Mouse (Mus musculus): ENCODE results near the gene Tat. TPM values are rescaled to one million over a fixed set of nuclear protein-coding genes. Genes with fewer than 3 reads are reported as not detected.

Tat gene
- polyA plus RNA-seq, 1 experiment from 2014 or later, result 0.08 TPM

DNA sequence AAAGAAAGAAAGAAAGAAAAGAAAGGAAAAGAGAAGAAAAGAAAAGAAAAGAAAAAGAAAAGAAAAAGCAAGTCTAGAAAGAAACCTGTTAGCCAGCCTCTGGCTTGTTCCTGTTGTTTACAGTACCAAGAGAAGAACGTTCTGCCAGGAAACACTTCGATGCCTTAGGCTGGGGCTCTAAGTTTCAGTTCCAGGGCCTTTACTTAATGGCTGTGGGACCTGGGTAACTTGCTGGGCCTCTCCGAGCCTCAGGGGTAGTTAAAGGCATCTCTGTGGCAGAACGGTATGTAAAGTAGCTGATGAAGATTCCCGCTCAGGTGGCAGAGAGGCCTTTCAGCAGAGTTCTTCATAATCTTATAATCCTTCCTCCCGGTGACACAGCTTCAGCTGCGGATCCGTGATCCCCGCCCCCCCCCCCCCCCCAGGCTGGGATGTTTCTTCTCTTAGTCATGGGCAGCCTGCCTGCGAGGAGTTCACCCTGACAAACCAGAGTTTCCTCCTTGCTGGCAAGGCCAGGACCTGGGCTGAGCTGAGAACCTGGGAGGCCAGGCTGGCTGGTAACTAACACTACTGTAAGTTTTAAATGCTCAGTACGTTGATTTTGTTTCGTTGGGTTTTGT lies 32.1 kb upstream of the Tat start:
- Histone ChIP-seq H3K9ac (no peak overlapping the region), H3K27ac (ENCODE audit: poor library complexity, severe bottlenecking) (no peak overlapping the region), H3K4me1 (replicated peaks) (peaks cover 26% of the 10 kb centered on the region), H3K4me3 (no peak overlapping the region), H3K9me3 (replicated peaks) (no peaks in the 10 kb centered on the region), H3K36me3 (no peaks in the 10 kb centered on the region), H3K27me3 (replicated peaks) (peaks cover 50% of the 10 kb centered on the region), H3K4me2 (peak overlapping the region; percentile 44)
- no peak for ATAC-seq (ENCODE audit: insufficient number of reproducible peaks, low FRiP score)
- WGBS, result 20% methylated on average over 12 of the region's 12 CpGs

DNA sequence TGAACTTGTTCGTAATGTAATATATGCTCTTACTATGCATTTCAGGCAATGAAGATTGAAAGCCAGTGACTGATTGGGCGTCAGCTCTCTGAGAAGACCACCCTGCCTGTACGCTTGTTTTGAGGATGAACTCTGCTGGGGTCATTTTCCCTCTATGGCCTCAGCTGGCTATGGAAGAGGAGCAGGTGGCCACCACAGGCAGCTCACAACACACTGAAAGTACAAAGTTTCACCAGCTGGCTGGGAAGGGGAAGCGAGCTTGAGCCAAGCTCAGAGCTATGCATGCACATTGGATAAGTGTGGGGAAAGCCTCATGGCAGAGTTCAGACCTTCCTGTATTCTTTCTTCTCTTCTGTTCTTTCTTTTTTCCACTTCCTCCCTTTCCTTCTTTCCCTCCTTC lies 31.1 kb upstream of the Tat start:
- H3K4me3 ChIP-seq, result no peak overlapping the region
- H3K36me3 ChIP-seq, result no peaks in the 10 kb centered on the region
- WGBS, result 87% methylated on average over 4 of the region's 4 CpGs
- no peak overlapping the region for H3K4me2 ChIP-seq
- H3K4me1 ChIP-seq (replicated peaks), result peaks cover 30% of the 10 kb centered on the region
- no peak overlapping the region for H3K9ac ChIP-seq
- peaks cover 48% of the 10 kb centered on the region for H3K27me3 ChIP-seq (replicated peaks)
- H3K9me3 ChIP-seq (replicated peaks), result no peaks in the 10 kb centered on the region
- no peak overlapping the region for H3K27ac ChIP-seq (ENCODE audit: poor library complexity, severe bottlenecking)
- no peak for ATAC-seq (ENCODE audit: insufficient number of reproducible peaks, low FRiP score)

DNA sequence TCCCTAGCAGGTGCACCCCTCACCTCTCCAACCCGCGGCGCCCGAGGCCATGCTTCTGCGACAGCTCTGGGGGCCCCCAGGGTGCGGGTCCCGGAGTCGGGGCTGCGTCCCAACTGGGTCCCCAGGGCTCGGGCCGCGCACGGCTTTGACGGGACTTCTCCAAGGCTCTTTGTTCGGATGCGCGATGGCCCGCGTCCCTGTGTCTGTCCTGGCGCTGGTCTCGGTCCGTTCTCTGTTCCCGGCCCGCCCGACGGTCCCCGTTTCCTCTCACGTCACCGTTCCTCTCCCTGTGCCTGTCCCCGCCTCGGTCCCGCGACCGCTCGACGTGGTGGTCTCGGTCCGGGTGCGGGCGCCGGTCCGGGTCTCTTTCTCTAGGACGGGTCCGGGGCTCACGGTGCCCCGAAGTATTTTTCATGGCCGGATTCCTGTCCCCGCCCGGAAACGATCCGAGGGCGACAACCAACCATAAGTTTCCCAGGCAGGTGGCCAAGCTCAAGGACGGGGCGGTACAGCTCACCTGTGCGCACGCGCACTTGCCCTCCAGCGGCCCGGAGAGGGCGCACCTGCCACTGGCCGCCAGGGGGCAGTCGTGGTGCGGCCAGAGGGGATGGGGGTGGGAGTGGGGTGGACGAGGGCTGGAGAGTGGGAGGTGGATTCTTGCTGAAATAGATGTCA lies 28.4 kb upstream of the Tat start, which contains the start of gene Marveld3:
Gene Marveld3 (minus strand): TSS at position 511 of the 675 bp plus-strand sequence.
- peak within 1 kb of the TSS; percentile 41 for H3K4me3 ChIP-seq
- WGBS, result 5% methylated on average over 64 of the region's 64 CpGs
- no peaks in the 10 kb centered on the region for H3K36me3 ChIP-seq
- H3K4me2 ChIP-seq, result peak within 1 kb of the TSS; percentile 70
- no peak within 1 kb of the TSS for H3K27ac ChIP-seq (ENCODE audit: poor library complexity, severe bottlenecking)
- H3K9me3 ChIP-seq (replicated peaks), result no peaks in the 10 kb centered on the region
- peak; percentile 42; the same call in 1 of the 2 replicates for ATAC-seq (ENCODE audit: insufficient number of reproducible peaks, low FRiP score)
- peaks cover 30% of the 10 kb centered on the region for H3K4me1 ChIP-seq (replicated peaks)
- H3K9ac ChIP-seq, result peak within 1 kb of the TSS; percentile 18
- H3K27me3 ChIP-seq (replicated peaks), result peaks cover 46% of the 10 kb centered on the region

DNA sequence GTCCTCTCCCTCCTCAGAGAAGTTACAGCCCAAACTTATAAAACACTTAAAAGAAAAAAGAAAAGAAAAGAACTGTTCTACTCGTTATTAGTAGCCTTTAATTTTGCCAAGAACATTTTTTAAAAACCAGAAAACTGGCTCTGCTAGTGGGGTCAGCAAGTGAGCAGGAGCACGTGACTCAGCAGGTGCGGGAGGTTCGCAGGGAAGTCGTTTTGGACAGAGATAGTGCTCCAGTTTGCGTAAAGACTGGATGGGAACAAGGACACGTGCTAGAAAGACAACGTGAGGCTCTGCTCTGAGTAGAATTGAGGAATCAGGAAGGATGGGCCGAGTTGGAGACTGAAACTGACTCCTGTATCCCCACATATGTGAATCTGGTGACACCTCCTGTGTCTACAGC lies 27.3 kb upstream of the Tat start:
- Histone ChIP-seq H3K27ac (ENCODE audit: poor library complexity, severe bottlenecking) (no peak overlapping the region), H3K4me3 (no peak overlapping the region), H3K36me3 (no peaks in the 10 kb centered on the region), H3K27me3 (replicated peaks) (peaks cover 48% of the 10 kb centered on the region), H3K4me2 (no peak overlapping the region), H3K9ac (no peak overlapping the region), H3K9me3 (replicated peaks) (no peaks in the 10 kb centered on the region), H3K4me1 (replicated peaks) (peaks cover 23% of the 10 kb centered on the region)
- no peak for ATAC-seq (ENCODE audit: insufficient number of reproducible peaks, low FRiP score)
- 65% methylated on average over 9 of the region's 9 CpGs for WGBS

DNA sequence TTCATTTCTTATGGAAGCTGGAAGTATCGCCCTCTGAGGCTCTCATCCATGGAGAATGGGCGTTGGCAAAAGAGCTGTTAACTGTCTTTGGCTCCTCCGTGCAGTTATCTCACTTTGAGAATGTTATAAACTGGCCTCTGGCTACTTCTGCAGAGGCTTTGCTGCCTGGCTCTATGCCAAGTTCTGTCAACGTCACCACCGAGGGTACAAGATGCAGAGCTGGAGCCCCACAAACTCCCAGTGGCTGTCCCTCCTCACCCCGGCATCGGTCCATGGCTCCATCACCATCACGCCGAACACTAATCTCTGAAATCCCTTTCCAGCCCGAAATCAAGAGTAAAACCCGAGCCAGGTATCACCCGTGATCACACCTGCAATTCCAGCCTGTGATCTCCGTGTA lies 26.8 kb upstream of the Tat start:
- Histone ChIP-seq H3K4me2 (no peak overlapping the region), H3K27ac (ENCODE audit: poor library complexity, severe bottlenecking) (no peak overlapping the region), H3K27me3 (replicated peaks) (peaks cover 53% of the 10 kb centered on the region), H3K4me1 (replicated peaks) (peaks cover 18% of the 10 kb centered on the region), H3K9me3 (replicated peaks) (no peaks in the 10 kb centered on the region), H3K9ac (no peak overlapping the region), H3K36me3 (no peaks in the 10 kb centered on the region), H3K4me3 (no peak overlapping the region)
- ATAC-seq (ENCODE audit: insufficient number of reproducible peaks, low FRiP score), result no peak
- WGBS, result 57% methylated on average over 13 of the region's 13 CpGs

DNA sequence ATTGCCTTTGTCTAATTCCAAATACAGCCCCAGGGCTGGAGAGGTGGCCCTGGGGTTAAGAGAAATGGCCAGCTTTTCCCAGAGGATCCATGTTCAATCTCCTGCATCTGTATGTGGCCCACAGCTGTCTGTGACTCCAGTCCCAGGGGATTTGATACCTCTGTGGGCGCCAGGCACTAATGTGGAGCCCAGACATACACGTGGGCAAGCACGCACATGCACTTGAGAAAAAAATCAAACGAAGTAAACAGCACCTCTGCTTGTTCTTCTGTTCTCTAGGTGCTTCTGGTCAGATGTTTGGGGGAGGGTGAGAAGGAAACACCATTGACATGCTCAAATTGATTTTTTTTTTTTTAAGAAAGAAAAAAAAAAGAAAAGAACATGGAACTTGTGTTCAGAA lies 26.1 kb upstream of the Tat start:
- no peak overlapping the region for H3K9ac ChIP-seq
- peaks cover 16% of the 10 kb centered on the region for H3K4me1 ChIP-seq (replicated peaks)
- no peak overlapping the region for H3K27ac ChIP-seq (ENCODE audit: poor library complexity, severe bottlenecking)
- H3K9me3 ChIP-seq (replicated peaks), result no peaks in the 10 kb centered on the region
- H3K36me3 ChIP-seq, result no peaks in the 10 kb centered on the region
- H3K4me2 ChIP-seq, result no peak overlapping the region
- H3K27me3 ChIP-seq (replicated peaks), result peaks cover 59% of the 10 kb centered on the region
- WGBS, result 70% methylated on average over 4 of the region's 4 CpGs
- no peak overlapping the region for H3K4me3 ChIP-seq
- ATAC-seq (ENCODE audit: insufficient number of reproducible peaks, low FRiP score), result no peak

DNA sequence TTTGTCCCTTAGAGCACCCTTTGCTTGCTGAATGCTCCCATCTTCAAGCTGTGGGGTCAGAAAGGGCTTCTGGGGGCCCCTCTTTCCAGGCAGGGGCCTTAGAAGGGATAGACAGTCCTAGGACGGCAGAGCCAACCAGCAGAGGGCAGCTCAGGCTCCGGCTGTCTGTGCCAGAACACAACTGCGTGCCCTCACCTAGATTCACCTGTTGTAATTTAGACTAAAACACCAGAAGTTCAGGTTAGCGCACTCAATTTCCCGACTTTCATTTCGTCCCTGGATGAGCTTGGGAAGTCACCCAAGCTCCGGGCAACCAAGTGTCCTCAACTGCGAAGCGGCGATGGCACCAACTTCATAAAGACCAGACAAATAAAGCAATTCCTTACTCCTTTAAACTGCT lies 21.4 kb upstream of the Tat start:
- ATAC-seq (ENCODE audit: insufficient number of reproducible peaks, low FRiP score), result no peak
- Histone ChIP-seq H3K4me2 (peak overlapping the region; percentile 8; the same call in 1 of the 2 replicates), H3K4me1 (replicated peaks) (no peaks in the 10 kb centered on the region), H3K27me3 (replicated peaks) (peaks cover 32% of the 10 kb centered on the region), H3K36me3 (no peaks in the 10 kb centered on the region), H3K9ac (no peak overlapping the region), H3K27ac (ENCODE audit: poor library complexity, severe bottlenecking) (no peak overlapping the region), H3K9me3 (replicated peaks) (no peaks in the 10 kb centered on the region), H3K4me3 (no peak overlapping the region)
- WGBS, result 56% methylated on average over 10 of the region's 10 CpGs

DNA sequence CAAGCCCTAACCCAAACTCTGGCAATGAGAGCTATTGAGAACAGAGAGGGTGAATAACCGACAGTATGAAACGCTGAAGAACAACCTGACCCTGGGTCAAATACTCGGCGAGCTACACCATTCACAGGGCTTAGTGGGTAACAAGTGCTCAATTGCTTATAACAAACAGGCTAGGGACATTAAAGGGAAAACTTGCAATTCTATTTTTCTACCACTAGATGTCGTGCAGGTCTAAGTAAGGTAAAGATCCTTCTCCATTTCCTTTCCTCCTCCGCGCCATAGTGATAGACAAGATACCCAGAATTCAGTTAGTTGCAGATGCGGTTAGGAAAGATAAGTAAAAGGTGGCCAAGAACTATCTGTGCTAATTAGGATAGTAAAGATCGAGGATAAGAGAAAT lies 19.9 kb upstream of the Tat start:
- no peak overlapping the region for H3K27ac ChIP-seq (ENCODE audit: poor library complexity, severe bottlenecking)
- H3K27me3 ChIP-seq (replicated peaks), result peaks cover 28% of the 10 kb centered on the region
- H3K4me3 ChIP-seq, result no peak overlapping the region
- WGBS, result 6% methylated on average over 9 of the region's 9 CpGs
- no peak for ATAC-seq (ENCODE audit: insufficient number of reproducible peaks, low FRiP score)
- H3K36me3 ChIP-seq, result no peaks in the 10 kb centered on the region
- H3K9ac ChIP-seq, result no peak overlapping the region
- H3K4me1 ChIP-seq (replicated peaks), result no peaks in the 10 kb centered on the region
- no peak overlapping the region for H3K4me2 ChIP-seq
- peaks cover 4% of the 10 kb centered on the region for H3K9me3 ChIP-seq (replicated peaks)

DNA sequence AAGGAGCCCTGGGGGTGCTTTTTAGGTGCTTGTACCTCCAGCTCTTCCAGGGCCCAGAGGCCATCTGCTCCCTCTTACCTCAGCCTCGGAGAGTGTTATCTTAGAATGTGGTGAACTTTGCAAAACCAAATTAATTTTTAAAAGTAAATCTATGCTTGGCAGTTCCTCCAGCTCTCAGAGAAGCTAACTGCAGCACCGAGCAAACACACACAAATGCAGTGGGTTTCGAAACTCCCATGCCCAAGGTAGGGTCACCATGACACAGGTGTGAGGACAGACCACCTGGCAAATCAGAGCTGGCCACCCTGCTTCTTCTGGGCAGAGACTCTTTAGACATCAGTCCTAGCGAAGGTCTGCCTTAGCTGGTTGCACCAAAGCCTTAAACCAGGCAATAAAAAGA lies 17.3 kb upstream of the Tat start:
- no peaks in the 10 kb centered on the region for H3K4me1 ChIP-seq (replicated peaks)
- peaks cover 27% of the 10 kb centered on the region for H3K27me3 ChIP-seq (replicated peaks)
- H3K4me2 ChIP-seq, result no peak overlapping the region
- H3K9ac ChIP-seq, result no peak overlapping the region
- ATAC-seq (ENCODE audit: insufficient number of reproducible peaks, low FRiP score), result no peak
- peaks cover 6% of the 10 kb centered on the region for H3K9me3 ChIP-seq (replicated peaks)
- no peaks in the 10 kb centered on the region for H3K36me3 ChIP-seq
- H3K4me3 ChIP-seq, result no peak overlapping the region
- H3K27ac ChIP-seq (ENCODE audit: poor library complexity, severe bottlenecking), result no peak overlapping the region
- WGBS, result 76% methylated on average over 4 of the region's 4 CpGs

DNA sequence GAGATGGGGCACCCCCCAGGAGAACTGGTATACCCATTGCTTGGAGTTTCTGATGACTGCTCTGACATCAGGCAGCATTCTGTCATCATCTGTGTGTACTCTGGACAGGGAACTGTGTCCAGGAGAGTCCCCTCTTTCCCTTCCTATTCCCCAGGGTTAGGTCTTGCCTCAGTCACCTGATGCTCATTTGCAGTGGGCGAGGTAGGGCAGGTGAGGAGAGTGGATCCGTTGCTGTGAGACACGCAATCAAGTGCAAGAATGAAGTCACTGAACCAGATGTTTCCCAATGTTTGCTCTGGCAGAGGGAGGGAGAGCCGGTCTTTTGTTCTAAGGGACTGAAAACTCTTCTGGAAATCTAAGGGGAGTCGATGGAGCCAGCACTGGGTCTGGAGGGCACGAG lies 10.9 kb upstream of the Tat start:
- WGBS, result 69% methylated on average over 6 of the region's 6 CpGs
- 0 out of 2 replicates have a peak, but pooled peaks cover 3% of the 10 kb centered on the region for H3K27me3 ChIP-seq (replicated peaks)
- H3K27ac ChIP-seq (ENCODE audit: poor library complexity, severe bottlenecking), result no peak overlapping the region
- no peak for ATAC-seq (ENCODE audit: insufficient number of reproducible peaks, low FRiP score)
- H3K4me1 ChIP-seq (replicated peaks), result no peaks in the 10 kb centered on the region
- no peaks in the 10 kb centered on the region for H3K36me3 ChIP-seq
- no peak overlapping the region for H3K9ac ChIP-seq
- H3K9me3 ChIP-seq (replicated peaks), result peaks cover 6% of the 10 kb centered on the region
- no peak overlapping the region for H3K4me2 ChIP-seq
- H3K4me3 ChIP-seq, result no peak overlapping the region

DNA sequence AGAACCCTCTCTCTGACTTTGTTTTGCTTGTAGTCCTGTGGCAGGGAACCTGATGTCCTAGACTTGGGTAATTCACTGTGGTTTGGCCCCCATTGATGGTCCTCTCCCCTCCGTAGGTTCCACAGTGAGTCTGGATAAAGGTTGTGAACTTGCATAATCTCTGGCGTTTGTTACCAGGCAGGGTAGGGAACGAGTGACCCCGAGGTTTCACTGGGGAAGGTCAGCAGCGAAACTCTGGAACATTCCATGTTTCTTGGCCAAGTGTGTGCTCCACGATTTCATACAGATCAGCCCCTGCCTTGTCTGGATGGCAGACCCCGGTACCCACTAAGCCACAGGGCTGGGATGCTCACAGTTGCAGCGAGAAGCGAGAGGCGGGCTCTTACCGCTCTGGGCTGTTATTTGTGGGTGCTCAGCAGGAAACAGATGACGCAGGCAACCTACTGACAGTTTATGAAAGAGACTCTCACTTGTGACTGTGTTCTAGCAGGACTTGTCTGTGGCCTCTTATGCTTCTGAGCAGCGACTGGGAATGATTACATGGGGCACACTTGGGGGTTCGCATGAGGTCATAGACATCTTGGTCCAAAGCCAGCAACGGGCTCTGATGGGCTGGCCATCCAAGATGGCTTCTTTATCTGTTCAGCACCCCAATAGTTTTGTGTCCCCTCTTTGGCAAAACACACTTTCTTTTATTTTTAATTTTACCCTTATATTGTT lies 7.7 kb upstream of the Tat start:
- Histone ChIP-seq H3K4me1 (replicated peaks) (no peaks in the 10 kb centered on the region), H3K9ac (no peak overlapping the region), H3K27ac (ENCODE audit: poor library complexity, severe bottlenecking) (no peak overlapping the region), H3K36me3 (no peaks in the 10 kb centered on the region), H3K27me3 (replicated peaks) (0 out of 2 replicates have a peak, but pooled peaks cover 3% of the 10 kb centered on the region), H3K9me3 (replicated peaks) (no peaks in the 10 kb centered on the region), H3K4me2 (no peak overlapping the region), H3K4me3 (no peak overlapping the region)
- no peak for ATAC-seq (ENCODE audit: insufficient number of reproducible peaks, low FRiP score)
- 72% methylated on average over 15 of the region's 15 CpGs for WGBS

All from heart, embryonic 12.5 days (tissue).